Mouse (Mus musculus) hindbrain, embryonic 13.5 days (tissue): ENCODE data around the gene Khnyn. TPM values are rescaled to one million over a fixed set of nuclear protein-coding genes. Genes with fewer than 3 reads are reported as not detected.

Experiments used
- ATAC-seq: fragments of 200-750 bp; cut with Nextera tagmentation; 2 replicates; pipeline ENCODE4 v1.8.0; 2017; ENCODE audit warnings: moderate TSS enrichment; ENCODE audit not compliant: low FRiP score
- H3K27ac ChIP-seq: fragments of 300-500 bp; sonication (generic); 2 replicates; pipeline ENCODE4 v1.5.1; 2015; ENCODE audit warnings: inconsistent platforms, mild to moderate bottlenecking, moderate library complexity
- H3K27me3 ChIP-seq: fragments of 300-500 bp; sonication (generic); 2 replicates; pipeline ENCODE4 v1.6.1; 2015; ENCODE audit warnings: mild to moderate bottlenecking, inconsistent platforms
- H3K36me3 ChIP-seq: fragments of 300-500 bp; sonication (generic); 2 replicates; pipeline ENCODE4 v1.6.1; 2015; ENCODE audit warnings: mild to moderate bottlenecking, inconsistent platforms
- H3K4me1 ChIP-seq: fragments of 300-500 bp; sonication (generic); replicated peaks from 2 replicates; pipeline ENCODE4 v1.6.1; 2015; ENCODE audit warnings: inconsistent platforms
- H3K4me2 ChIP-seq: fragments of 300-500 bp; sonication (generic); 2 replicates; pipeline ENCODE4 v1.6.1; 2015; ENCODE audit warnings: inconsistent platforms, mild to moderate bottlenecking, moderate library complexity
- H3K4me3 ChIP-seq: fragments of 300-500 bp; sonication (generic); 2 replicates; pipeline ENCODE4 v1.5.1; 2015; ENCODE audit warnings: mild to moderate bottlenecking, inconsistent platforms
- H3K9ac ChIP-seq: fragments of 300-500 bp; sonication (generic); 2 replicates; pipeline ENCODE4 v1.6.1; 2015; ENCODE audit warnings: mild to moderate bottlenecking, inconsistent platforms
- H3K9me3 ChIP-seq: fragments of 300-500 bp; sonication (generic); 2 replicates; pipeline ENCODE4 v1.6.1; 2016; ENCODE audit warnings: inconsistent platforms
- WGBS: fragments of 180-500 bp; shearing (Covaris S2); methylation state at CpG from one replicate; pipeline ENCODE4 v1.1.7; 2015; 5-methylcytosine and 5-hydroxymethylcytosine counted together
- polyA plus RNA-seq: library from polyadenylated mRNA; unstranded; fragments of >200 nt; fragmentation: Nextera tagmentation; extraction: Ambion mirVana; gene quantifications from 2 replicates; pipeline ENCODE4 v1.2.1, GENCODE M21; 2015

Khnyn gene
- polyA plus RNA-seq, 1 experiment from 2014 or later, result 10.0 TPM

GRCm38 (mm10) chr14:55897671-55898070, 12.9 kb downstream of the Khnyn start:
- H3K4me3 ChIP-seq, result no peak overlapping the region
- no peak overlapping the region for H3K9ac ChIP-seq
- 94% methylated on average over 12 of the region's 12 CpGs for WGBS
- no peak for ATAC-seq
- no peaks in the 10 kb centered on the region for H3K9me3 ChIP-seq
- H3K4me1 ChIP-seq, result peaks cover 20% of the 10 kb centered on the region
- no peak overlapping the region for H3K4me2 ChIP-seq
- peaks cover 54% of the 10 kb centered on the region for H3K36me3 ChIP-seq
- no peaks in the 10 kb centered on the region for H3K27me3 ChIP-seq
- no peak overlapping the region for H3K27ac ChIP-seq

- peak overlapping the region; percentile 85 for H3K9ac ChIP-seq
- ATAC-seq, result no peak
These were observed 14.2 kb downstream of the Khnyn start for GRCm38 (mm10) chr14:55898947-55899346.

GRCm38 (mm10) chr14:55899701-55900413, 15.1 kb downstream of the Khnyn start, which contains the start of gene Sdr39u1:
Sdr39u1 (minus strand) TSS chr14:55900293.
- 0 out of 2 replicates have a peak, but pooled peaks cover 5% of the 10 kb centered on the region for H3K27me3 ChIP-seq
- peak within 1 kb of the TSS; percentile 85 for H3K9ac ChIP-seq
- ATAC-seq, result peak; percentile 96
- H3K4me2 ChIP-seq, result peak within 1 kb of the TSS; percentile 92
- peaks cover 20% of the 10 kb centered on the region for H3K4me1 ChIP-seq
- peak within 1 kb of the TSS; percentile 85 for H3K27ac ChIP-seq
- peak within 1 kb of the TSS; percentile 58 for H3K4me3 ChIP-seq
- 4% methylated on average over 39 of the region's 39 CpGs for WGBS
- peaks cover 36% of the 10 kb centered on the region for H3K36me3 ChIP-seq
- H3K9me3 ChIP-seq, result no peaks in the 10 kb centered on the region

More at GRCm38 (mm10) chr14:55898947-55899346, 14.2 kb downstream of the Khnyn start:
- peaks cover 20% of the 10 kb centered on the region for H3K4me1 ChIP-seq
- peak overlapping the region; percentile 58 for H3K4me3 ChIP-seq
- H3K4me2 ChIP-seq, result peak overlapping the region; percentile 92
- peaks cover 45% of the 10 kb centered on the region for H3K36me3 ChIP-seq
- 92% methylated on average over 7 of the region's 7 CpGs for WGBS
- H3K27me3 ChIP-seq, result 0 out of 2 replicates have a peak, but pooled peaks cover 5% of the 10 kb centered on the region
- H3K9me3 ChIP-seq, result no peaks in the 10 kb centered on the region
- H3K27ac ChIP-seq, result no peak overlapping the region

GRCm38 (mm10) chr14:55900414-55900755, 15.6 kb downstream of the Khnyn start:
- 9% methylated on average over 12 of the region's 12 CpGs for WGBS
- H3K27me3 ChIP-seq, result 0 out of 2 replicates have a peak, but pooled peaks cover 7% of the 10 kb centered on the region
- no peak for ATAC-seq

GRCm38 (mm10) chr14:55905518-55905917, 20.8 kb downstream of the Khnyn start:
- H3K4me3 ChIP-seq, result no peak overlapping the region
- H3K27me3 ChIP-seq, result 0 out of 2 replicates have a peak, but pooled peaks cover 9% of the 10 kb centered on the region
- no peak for ATAC-seq
- H3K9ac ChIP-seq, result no peak overlapping the region
- no peak overlapping the region for H3K27ac ChIP-seq
- WGBS, result 40% methylated on average over 1 of the region's 1 CpGs
- peaks cover 7% of the 10 kb centered on the region for H3K4me1 ChIP-seq
- no peaks in the 10 kb centered on the region for H3K36me3 ChIP-seq
- H3K9me3 ChIP-seq, result no peaks in the 10 kb centered on the region
- no peak overlapping the region for H3K4me2 ChIP-seq

More at GRCm38 (mm10) chr14:55900414-55900755, 15.6 kb downstream of the Khnyn start:
- H3K4me3 ChIP-seq, result peak overlapping the region; percentile 58
- peak overlapping the region; percentile 85 for H3K27ac ChIP-seq
- peak overlapping the region; percentile 92 for H3K4me2 ChIP-seq
- peaks cover 31% of the 10 kb centered on the region for H3K36me3 ChIP-seq
- H3K9me3 ChIP-seq, result no peaks in the 10 kb centered on the region
- peaks cover 20% of the 10 kb centered on the region for H3K4me1 ChIP-seq
- peak overlapping the region; percentile 85 for H3K9ac ChIP-seq

GRCm38 (mm10) chr14:55913406-55913805, 28.7 kb downstream of the Khnyn start:
- 55% methylated on average over 4 of the region's 4 CpGs for WGBS
- Histone ChIP-seq H3K9me3 (no peaks in the 10 kb centered on the region), H3K4me2 (no peak overlapping the region), H3K9ac (no peak overlapping the region), H3K4me1 (no peaks in the 10 kb centered on the region), H3K27me3 (0 out of 2 replicates have a peak, but pooled peaks cover 2% of the 10 kb centered on the region), H3K4me3 (no peak overlapping the region), H3K27ac (no peak overlapping the region), H3K36me3 (no peaks in the 10 kb centered on the region)
- no peak for ATAC-seq

- peak overlapping the region; percentile 37 for H3K4me2 ChIP-seq
- no peaks in the 10 kb centered on the region for H3K36me3 ChIP-seq
- H3K27me3 ChIP-seq, result peaks cover 3% of the 10 kb centered on the region; the same call in 1 of the 2 replicates
- H3K4me3 ChIP-seq, result no peak overlapping the region
- WGBS, result 40% methylated on average over 14 of the region's 14 CpGs
- H3K27ac ChIP-seq, result no peak overlapping the region
- peak; percentile 89 for ATAC-seq
- H3K4me1 ChIP-seq, result 0 out of 2 replicates have a peak, but pooled peaks cover 2% of the 10 kb centered on the region
- no peaks in the 10 kb centered on the region for H3K9me3 ChIP-seq
- peak overlapping the region; percentile 40 for H3K9ac ChIP-seq
These were observed 33.7 kb downstream of the Khnyn start for GRCm38 (mm10) chr14:55918240-55919082.

- Histone ChIP-seq H3K4me2 (no peak overlapping the region), H3K9ac (no peak overlapping the region), H3K36me3 (no peaks in the 10 kb centered on the region), H3K4me1 (0 out of 2 replicates have a peak, but pooled peaks cover 2% of the 10 kb centered on the region), H3K27ac (no peak overlapping the region), H3K9me3 (no peaks in the 10 kb centered on the region), H3K4me3 (no peak overlapping the region), H3K27me3 (peaks cover 3% of the 10 kb centered on the region; the same call in 1 of the 2 replicates)
- WGBS, result 88% methylated on average over 7 of the region's 7 CpGs
- ATAC-seq, result no peak
These were observed 37.9 kb downstream of the Khnyn start for GRCm38 (mm10) chr14:55922475-55923232.

GRCm38 (mm10) chr14:55926847-55927246, 42.1 kb downstream of the Khnyn start:
- Histone ChIP-seq H3K36me3 (no peaks in the 10 kb centered on the region), H3K27me3 (no peaks in the 10 kb centered on the region), H3K4me3 (no peak overlapping the region), H3K9ac (no peak overlapping the region), H3K27ac (no peak overlapping the region), H3K4me2 (no peak overlapping the region), H3K9me3 (no peaks in the 10 kb centered on the region), H3K4me1 (no peaks in the 10 kb centered on the region)
- 89% methylated on average over 4 of the region's 4 CpGs for WGBS
- no peak for ATAC-seq

- no peak overlapping the region for H3K4me2 ChIP-seq
- H3K4me1 ChIP-seq, result no peaks in the 10 kb centered on the region
- no peak overlapping the region for H3K4me3 ChIP-seq
- no peaks in the 10 kb centered on the region for H3K9me3 ChIP-seq
- H3K36me3 ChIP-seq, result no peaks in the 10 kb centered on the region
- no peaks in the 10 kb centered on the region for H3K27me3 ChIP-seq
- no peak for ATAC-seq
- no peak overlapping the region for H3K27ac ChIP-seq
- 84% methylated on average over 12 of the region's 12 CpGs for WGBS
- H3K9ac ChIP-seq, result no peak overlapping the region
These were observed 44.7 kb downstream of the Khnyn start for GRCm38 (mm10) chr14:55929263-55929997.

- Histone ChIP-seq H3K9ac (no peak overlapping the region), H3K4me1 (no peaks in the 10 kb centered on the region), H3K36me3 (no peaks in the 10 kb centered on the region), H3K4me3 (no peak overlapping the region), H3K27me3 (no peaks in the 10 kb centered on the region), H3K27ac (no peak overlapping the region), H3K9me3 (no peaks in the 10 kb centered on the region), H3K4me2 (no peak overlapping the region)
- ATAC-seq, result no peak
- WGBS, result 72% methylated on average over 7 of the region's 7 CpGs
These were observed 48.8 kb downstream of the Khnyn start for GRCm38 (mm10) chr14:55933586-55933985.
